Mouse (Mus musculus): Measurements from ENCODE around the gene 2310030G06Rik. TPM values are rescaled to one million over a fixed set of nuclear protein-coding genes. Genes with fewer than 3 reads are reported as not detected.

2310030G06Rik gene
- polyA plus RNA-seq, 1 experiment from 2014 or later, result 2.5 TPM

- H3K36me3 ChIP-seq (ENCODE audit: control insufficient read depth, insufficient read depth, low read length), result peaks cover 2% of the 10 kb centered on the region; the same call in 1 of the 2 replicates
- peaks cover 47% of the 10 kb centered on the region for H3K4me1 ChIP-seq (ENCODE audit: control insufficient read depth, insufficient read depth, low read length)
- H3K9me3 ChIP-seq (replicated peaks; ENCODE audit: control insufficient read depth, low read length, poor library complexity, severe bottlenecking), result no peaks in the 10 kb centered on the region
- WGBS, result 37% methylated on average over 8 of the region's 8 CpGs
- no peak overlapping the region for H3K4me3 ChIP-seq (ENCODE audit: low read depth, low read length)
- no peak overlapping the region for H3K4me2 ChIP-seq (ENCODE audit: low read length)
- H3K27me3 ChIP-seq (ENCODE audit: control insufficient read depth, insufficient read depth, low read depth, low read length), result no peaks in the 10 kb centered on the region
- H3K27ac ChIP-seq (ENCODE audit: low read length), result no peak overlapping the region
- no peak overlapping the region for H3K9ac ChIP-seq (ENCODE audit: low read depth, low read length)
- no peak for ATAC-seq
Observed at GRCm38 (mm10) chr9:50722451-50722911, 23.9 kb downstream of the 2310030G06Rik start.

GRCm38 (mm10) chr9:50721061-50721460 lies 25.3 kb downstream of the 2310030G06Rik start:
- Histone ChIP-seq H3K27me3 (ENCODE audit: control insufficient read depth, insufficient read depth, low read depth, low read length) (no peaks in the 10 kb centered on the region), H3K36me3 (ENCODE audit: control insufficient read depth, insufficient read depth, low read length) (peaks cover 2% of the 10 kb centered on the region; the same call in 1 of the 2 replicates), H3K27ac (ENCODE audit: low read length) (no peak overlapping the region), H3K9me3 (replicated peaks; ENCODE audit: control insufficient read depth, low read length, poor library complexity, severe bottlenecking) (no peaks in the 10 kb centered on the region), H3K4me3 (ENCODE audit: low read depth, low read length) (no peak overlapping the region), H3K4me2 (ENCODE audit: low read length) (no peak overlapping the region), H3K4me1 (ENCODE audit: control insufficient read depth, insufficient read depth, low read length) (peaks cover 36% of the 10 kb centered on the region), H3K9ac (ENCODE audit: low read depth, low read length) (no peak overlapping the region)
- ATAC-seq, result no peak
- 43% methylated on average over 12 of the region's 12 CpGs for WGBS

- H3K9ac ChIP-seq (ENCODE audit: low read depth, low read length), result no peak overlapping the region
- peaks cover 14% of the 10 kb centered on the region for H3K4me1 ChIP-seq (ENCODE audit: control insufficient read depth, insufficient read depth, low read length)
- H3K4me3 ChIP-seq (ENCODE audit: low read depth, low read length), result no peak overlapping the region
- no peaks in the 10 kb centered on the region for H3K9me3 ChIP-seq (replicated peaks; ENCODE audit: control insufficient read depth, low read length, poor library complexity, severe bottlenecking)
- no peaks in the 10 kb centered on the region for H3K27me3 ChIP-seq (ENCODE audit: control insufficient read depth, insufficient read depth, low read depth, low read length)
- H3K27ac ChIP-seq (ENCODE audit: low read length), result no peak overlapping the region
- H3K4me2 ChIP-seq (ENCODE audit: low read length), result no peak overlapping the region
- 83% methylated on average over 4 of the region's 4 CpGs for WGBS
- ATAC-seq, result no peak
- H3K36me3 ChIP-seq (ENCODE audit: control insufficient read depth, insufficient read depth, low read length), result peaks cover 2% of the 10 kb centered on the region; the same call in 1 of the 2 replicates
Observed at GRCm38 (mm10) chr9:50718878-50719277, 27.5 kb downstream of the 2310030G06Rik start.

- no peaks in the 10 kb centered on the region for H3K4me1 ChIP-seq (ENCODE audit: control insufficient read depth, insufficient read depth, low read length)
- no peak overlapping the region for H3K9ac ChIP-seq (ENCODE audit: low read depth, low read length)
- 0 out of 2 replicates have a peak, but pooled peaks cover 4% of the 10 kb centered on the region for H3K36me3 ChIP-seq (ENCODE audit: control insufficient read depth, insufficient read depth, low read length)
- no peaks in the 10 kb centered on the region for H3K9me3 ChIP-seq (replicated peaks; ENCODE audit: control insufficient read depth, low read length, poor library complexity, severe bottlenecking)
- ATAC-seq, result no peak
- WGBS, result 70% methylated on average over 4 of the region's 4 CpGs
- H3K4me2 ChIP-seq (ENCODE audit: low read length), result no peak overlapping the region
- no peaks in the 10 kb centered on the region for H3K27me3 ChIP-seq (ENCODE audit: control insufficient read depth, insufficient read depth, low read depth, low read length)
- no peak overlapping the region for H3K4me3 ChIP-seq (ENCODE audit: low read depth, low read length)
- no peak overlapping the region for H3K27ac ChIP-seq (ENCODE audit: low read length)
Observed at GRCm38 (mm10) chr9:50714188-50714587, 32.1 kb downstream of the 2310030G06Rik start.

GRCm38 (mm10) chr9:50711337-50711736 lies 35.0 kb downstream of the 2310030G06Rik start:
- no peak overlapping the region for H3K4me3 ChIP-seq (ENCODE audit: low read depth, low read length)
- H3K27me3 ChIP-seq (ENCODE audit: control insufficient read depth, insufficient read depth, low read depth, low read length), result no peaks in the 10 kb centered on the region
- no peak for ATAC-seq
- no peaks in the 10 kb centered on the region for H3K9me3 ChIP-seq (replicated peaks; ENCODE audit: control insufficient read depth, low read length, poor library complexity, severe bottlenecking)
- no peaks in the 10 kb centered on the region for H3K4me1 ChIP-seq (ENCODE audit: control insufficient read depth, insufficient read depth, low read length)
- no peak overlapping the region for H3K27ac ChIP-seq (ENCODE audit: low read length)
- 91% methylated on average over 4 of the region's 4 CpGs for WGBS
- H3K4me2 ChIP-seq (ENCODE audit: low read length), result no peak overlapping the region
- 0 out of 2 replicates have a peak, but pooled peaks cover 4% of the 10 kb centered on the region for H3K36me3 ChIP-seq (ENCODE audit: control insufficient read depth, insufficient read depth, low read length)
- H3K9ac ChIP-seq (ENCODE audit: low read depth, low read length), result no peak overlapping the region

GRCm38 (mm10) chr9:50709108-50709507 lies 37.2 kb downstream of the 2310030G06Rik start:
- 19% methylated on average over 2 of the region's 2 CpGs for WGBS

DNA sequence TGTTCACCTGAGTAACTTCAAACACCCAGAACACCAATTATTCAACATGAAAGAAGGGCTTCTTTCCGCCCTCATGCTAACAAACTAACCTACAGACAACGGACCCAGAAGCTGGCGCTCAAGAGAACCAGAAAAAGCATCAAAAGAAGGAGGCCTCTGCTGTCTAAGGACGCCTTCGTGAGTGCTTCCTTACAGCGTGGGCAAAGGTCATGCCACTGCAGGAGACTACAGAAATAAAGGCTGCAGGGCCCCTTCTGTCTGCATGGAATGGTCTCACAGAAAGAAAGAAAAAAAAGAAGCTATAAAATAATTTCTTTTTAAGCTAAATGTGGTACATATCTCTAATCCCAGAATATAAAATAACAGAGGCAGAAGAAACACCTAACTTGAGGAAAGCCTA lies 41.4 kb downstream of the 2310030G06Rik start:
- WGBS, result 30% methylated on average over 6 of the region's 6 CpGs
- H3K9ac ChIP-seq (ENCODE audit: low read depth, low read length), result no peak overlapping the region
- no peak overlapping the region for H3K27ac ChIP-seq (ENCODE audit: low read length)
- peaks cover 4% of the 10 kb centered on the region; the same call in 1 of the 2 replicates for H3K36me3 ChIP-seq (ENCODE audit: control insufficient read depth, insufficient read depth, low read length)
- no peak overlapping the region for H3K4me3 ChIP-seq (ENCODE audit: low read depth, low read length)
- no peaks in the 10 kb centered on the region for H3K4me1 ChIP-seq (ENCODE audit: control insufficient read depth, insufficient read depth, low read length)
- ATAC-seq, result no peak
- no peaks in the 10 kb centered on the region for H3K27me3 ChIP-seq (ENCODE audit: control insufficient read depth, insufficient read depth, low read depth, low read length)
- H3K4me2 ChIP-seq (ENCODE audit: low read length), result no peak overlapping the region
- no peaks in the 10 kb centered on the region for H3K9me3 ChIP-seq (replicated peaks; ENCODE audit: control insufficient read depth, low read length, poor library complexity, severe bottlenecking)

More at GRCm38 (mm10) chr9:50709108-50709507, 37.2 kb downstream of the 2310030G06Rik start:
- Histone ChIP-seq H3K9me3 (replicated peaks; ENCODE audit: control insufficient read depth, low read length, poor library complexity, severe bottlenecking) (no peaks in the 10 kb centered on the region), H3K27me3 (ENCODE audit: control insufficient read depth, insufficient read depth, low read depth, low read length) (no peaks in the 10 kb centered on the region), H3K4me2 (ENCODE audit: low read length) (no peak overlapping the region), H3K4me1 (ENCODE audit: control insufficient read depth, insufficient read depth, low read length) (no peaks in the 10 kb centered on the region), H3K9ac (ENCODE audit: low read depth, low read length) (no peak overlapping the region), H3K36me3 (ENCODE audit: control insufficient read depth, insufficient read depth, low read length) (0 out of 2 replicates have a peak, but pooled peaks cover 4% of the 10 kb centered on the region), H3K4me3 (ENCODE audit: low read depth, low read length) (no peak overlapping the region), H3K27ac (ENCODE audit: low read length) (no peak overlapping the region)
- no peak for ATAC-seq

DNA sequence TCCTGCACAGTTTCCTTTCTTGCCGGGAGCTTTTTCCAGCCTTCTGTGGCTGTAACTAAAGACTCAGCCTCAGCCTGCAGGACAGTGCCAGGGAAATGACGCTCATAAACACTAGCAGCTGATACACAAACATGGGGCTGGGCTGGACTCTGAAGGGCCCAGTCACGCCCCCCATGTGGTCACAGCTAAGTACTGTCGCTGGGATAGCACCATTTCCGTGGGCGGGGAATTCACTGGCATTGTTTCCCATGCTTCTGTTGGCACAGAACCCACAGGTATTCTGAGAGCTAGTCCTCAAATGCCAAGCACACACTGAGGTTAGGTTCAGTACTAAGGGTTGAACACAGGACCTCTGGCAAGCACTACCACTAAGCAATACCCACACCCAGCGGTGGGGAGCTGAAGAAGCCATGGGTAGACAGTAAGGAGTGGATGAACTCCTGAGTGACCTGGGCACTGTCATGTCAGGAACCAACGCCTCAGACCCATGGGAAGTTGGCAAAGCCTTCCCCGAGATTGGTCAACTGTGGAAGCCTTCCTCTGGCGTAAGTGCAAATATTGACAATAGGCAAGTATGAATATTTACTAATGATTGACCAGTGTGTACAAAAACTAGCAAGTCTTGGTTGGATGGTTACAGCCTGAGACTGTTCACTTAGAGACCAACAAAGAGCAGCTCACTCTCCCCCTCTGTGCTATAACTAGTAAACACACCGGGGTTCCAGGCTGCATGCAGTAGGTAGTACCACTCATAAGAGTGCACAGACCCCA lies 45.2 kb downstream of the 2310030G06Rik start:
- no peak overlapping the region for H3K4me2 ChIP-seq (ENCODE audit: low read length)
- H3K27ac ChIP-seq (ENCODE audit: low read length), result no peak overlapping the region
- H3K4me3 ChIP-seq (ENCODE audit: low read depth, low read length), result no peak overlapping the region
- no peak for ATAC-seq
- no peaks in the 10 kb centered on the region for H3K27me3 ChIP-seq (ENCODE audit: control insufficient read depth, insufficient read depth, low read depth, low read length)
- 67% methylated on average over 11 of the region's 11 CpGs for WGBS
- H3K9ac ChIP-seq (ENCODE audit: low read depth, low read length), result no peak overlapping the region
- H3K36me3 ChIP-seq (ENCODE audit: control insufficient read depth, insufficient read depth, low read length), result peaks cover 4% of the 10 kb centered on the region; the same call in 1 of the 2 replicates
- H3K9me3 ChIP-seq (replicated peaks; ENCODE audit: control insufficient read depth, low read length, poor library complexity, severe bottlenecking), result no peaks in the 10 kb centered on the region
- H3K4me1 ChIP-seq (ENCODE audit: control insufficient read depth, insufficient read depth, low read length), result peaks cover 14% of the 10 kb centered on the region
